Mouse (Mus musculus) thymus, postnatal 14 days (tissue): ENCODE results near the gene Unc93a2.
"Not testable (repeated sequence)": the region's sequence is repeated elsewhere in the genome, so short reads cannot be mapped to it uniquely, and the experiment has no call there.

Experiments used
- DNase-seq: peaks from one replicate; pipeline ENCODE4 v3.0.0; 2021

The Unc93a2 gene

DNA sequence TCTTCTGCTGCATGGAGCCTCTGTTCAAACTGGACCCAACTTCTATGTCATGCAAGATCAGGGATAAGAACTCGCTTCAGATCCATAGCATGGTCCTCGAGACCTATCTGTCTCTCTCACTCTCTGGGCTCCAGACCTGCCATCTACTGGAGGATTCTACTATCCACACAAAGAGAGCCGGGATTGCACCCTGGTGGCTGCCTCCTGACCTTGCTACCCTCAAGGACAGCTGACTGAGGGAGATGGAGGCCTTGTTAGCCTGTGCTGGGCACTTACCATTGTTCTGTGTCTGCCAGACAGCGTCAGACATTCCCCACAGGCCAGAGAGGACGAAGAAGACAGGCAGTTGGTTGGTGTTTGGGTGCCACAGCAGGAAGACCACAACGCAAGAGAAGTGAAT is 15.9 kb downstream of the Unc93a2 start:
- DNase-seq: not testable (repeated sequence)

DNA sequence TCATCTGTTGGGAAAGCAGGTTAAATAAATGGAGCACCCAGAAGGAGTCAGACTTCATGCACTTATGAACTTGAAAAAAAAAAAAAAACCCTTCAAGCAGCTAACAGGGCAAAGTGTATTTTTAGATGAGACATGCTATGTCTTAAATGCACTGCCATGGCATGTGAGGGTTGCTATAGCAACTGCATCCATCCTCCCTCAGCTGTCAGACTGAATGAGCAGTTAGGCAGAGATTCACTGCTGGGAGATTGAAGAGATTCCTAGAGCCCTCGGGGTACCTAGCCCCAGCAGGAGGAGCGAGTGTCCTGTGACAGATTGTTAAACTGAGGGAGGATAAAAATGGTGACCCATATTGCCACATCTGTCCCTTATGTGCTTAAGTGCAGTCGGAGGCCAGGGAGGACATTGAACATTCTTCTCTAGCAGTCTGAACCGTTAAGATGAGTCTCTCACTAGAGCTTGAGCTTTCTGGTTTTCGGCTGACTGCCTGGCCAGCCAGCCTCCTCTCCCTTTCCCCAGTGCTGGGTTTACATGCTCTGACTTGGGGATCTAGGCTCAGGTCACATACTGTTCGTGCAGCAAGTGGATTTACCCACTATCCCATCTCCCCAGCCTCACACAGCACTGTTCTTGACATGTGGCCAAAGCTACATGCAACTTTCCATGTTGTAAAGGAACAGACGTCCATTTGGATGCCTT is 18.4 kb downstream of the Unc93a2 start:
- DNase-seq: not testable (repeated sequence)

DNA sequence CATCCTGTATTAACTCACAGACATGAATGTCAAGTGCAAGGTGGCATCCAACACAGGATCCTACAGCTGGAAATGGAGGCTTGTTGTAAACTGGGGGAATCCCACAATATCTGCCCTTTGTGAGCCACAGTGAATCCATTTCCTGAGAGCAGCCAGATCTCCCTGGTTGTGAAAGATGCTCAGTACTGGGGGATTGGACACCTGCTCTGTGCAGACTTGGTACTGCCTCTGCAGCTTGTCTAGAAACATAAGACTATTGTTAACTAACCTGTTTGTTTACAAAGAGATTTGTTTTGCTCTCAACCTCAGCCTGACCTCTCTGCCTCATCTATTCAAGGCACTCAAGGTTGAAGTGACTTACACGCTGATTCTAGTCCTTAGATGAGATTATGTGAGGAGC is 19.0 kb downstream of the Unc93a2 start:
- DNase-seq: not testable (repeated sequence)

DNA sequence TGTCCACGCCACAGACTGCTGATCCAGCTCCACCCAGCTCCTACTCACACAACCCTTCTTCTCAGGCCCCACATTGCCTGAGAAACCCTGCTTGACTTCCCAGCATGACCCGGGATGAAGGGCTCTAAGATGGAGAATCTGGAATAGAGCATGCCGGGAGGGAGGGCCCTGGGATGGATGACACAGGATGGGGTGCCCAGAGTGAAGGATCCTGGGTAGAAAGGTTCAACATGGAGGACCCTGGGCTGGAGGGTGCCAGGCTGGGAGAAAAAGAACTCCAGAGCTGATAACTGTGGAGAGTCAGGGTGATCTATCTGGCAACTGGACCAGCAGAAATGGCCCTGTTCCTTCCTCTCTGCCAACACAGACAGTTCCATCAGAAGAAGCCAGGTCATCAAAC is 19.6 kb downstream of the Unc93a2 start:
- not testable (repeated sequence) for DNase-seq

DNA sequence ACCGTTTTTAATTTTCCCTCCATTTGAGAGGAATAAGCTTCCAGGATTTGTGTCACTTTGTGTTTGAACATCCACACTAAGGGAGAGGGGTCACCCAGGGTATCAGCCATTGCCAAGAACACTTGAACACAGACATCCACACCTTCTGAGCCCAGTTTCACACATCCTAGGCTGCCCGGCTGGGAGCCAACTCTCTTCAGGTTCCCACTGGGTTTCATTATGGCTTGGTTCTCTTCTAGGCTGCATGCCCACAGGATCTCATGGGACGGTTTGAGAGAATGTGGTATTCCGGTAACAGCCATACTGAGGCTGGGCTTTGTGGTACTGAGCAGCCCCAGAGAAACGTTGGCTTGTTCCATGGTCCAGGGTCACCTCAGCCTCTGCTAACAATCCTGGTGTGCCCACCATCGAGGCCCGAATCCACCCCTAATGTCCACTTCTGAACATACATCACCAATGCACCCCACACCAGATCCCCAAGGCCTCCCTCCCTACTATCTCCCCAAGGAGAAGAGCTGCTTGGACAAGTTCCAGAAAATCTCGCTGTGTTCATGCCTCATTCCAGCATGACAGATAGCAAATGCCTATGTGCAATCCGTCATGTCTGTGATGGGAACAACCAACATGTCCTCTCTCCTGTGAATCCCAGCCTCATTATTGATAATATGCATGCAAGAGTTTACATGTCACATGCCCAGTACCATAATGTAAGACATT is 24.4 kb downstream of the Unc93a2 start:
- DNase-seq: not testable (repeated sequence)

DNA sequence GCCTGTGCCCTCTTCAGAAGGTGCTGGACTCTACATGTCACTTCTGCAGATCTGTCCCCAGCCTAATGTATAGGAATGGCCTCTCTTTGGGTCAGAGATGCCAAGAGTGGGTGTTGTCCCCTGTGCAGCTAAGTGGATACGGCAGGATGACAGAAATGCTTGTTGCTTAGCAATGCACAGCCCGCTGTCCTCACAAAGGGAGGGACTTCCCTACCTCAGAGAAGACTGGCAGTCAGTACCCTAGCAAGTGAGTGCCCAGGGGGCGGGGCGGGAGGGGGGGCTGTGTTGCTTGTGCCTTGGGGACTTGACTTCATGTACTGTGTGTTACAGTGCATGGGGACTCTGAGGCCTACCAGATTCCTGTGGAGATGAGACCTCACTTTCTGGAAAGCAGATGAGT is 25.5 kb downstream of the Unc93a2 start:
- DNase-seq: not testable (repeated sequence)

DNA sequence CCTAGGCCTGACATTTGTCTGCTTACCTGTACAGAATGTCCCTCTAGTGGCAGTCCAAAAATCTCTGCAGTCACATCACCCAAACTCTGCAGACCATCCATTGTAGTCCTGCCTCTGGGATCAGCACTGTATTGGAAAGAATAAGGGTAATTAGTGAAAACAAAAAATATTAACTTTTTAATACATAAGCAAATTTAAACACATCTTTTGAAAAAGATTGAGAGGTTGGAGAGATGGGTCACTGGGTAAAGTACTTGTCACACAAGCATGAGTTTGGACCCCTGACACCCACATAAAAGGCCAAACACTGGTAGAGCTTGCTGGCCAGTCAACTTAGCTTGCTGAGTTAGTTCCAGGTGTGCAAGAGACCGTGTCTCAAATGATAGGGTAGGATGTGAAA is 32.7 kb downstream of the Unc93a2 start, which contains the start of gene Ttll2:
TSS of gene Ttll2 (minus strand) at position 101 of the 400 bp plus-strand sequence.
- not testable (repeated sequence) for DNase-seq

DNA sequence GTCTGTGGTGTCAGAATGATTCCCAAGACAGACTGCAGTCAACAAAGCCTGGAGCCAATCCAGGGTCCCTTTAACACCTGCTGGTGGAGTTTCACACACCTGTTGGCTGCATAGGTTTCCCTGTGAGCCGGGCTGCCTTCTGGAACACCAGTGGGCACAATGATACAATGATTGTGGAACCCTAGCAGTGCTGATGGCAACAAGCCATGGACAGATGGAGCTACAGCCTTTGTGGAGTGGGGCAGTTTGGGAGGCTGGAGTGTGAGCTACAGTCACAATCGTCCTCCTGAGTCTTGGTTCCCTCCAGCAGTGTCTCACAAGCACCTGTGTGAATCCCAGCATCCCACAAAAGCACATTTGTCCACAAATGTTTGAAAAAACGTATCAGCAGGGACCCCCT is 36.5 kb downstream of the Unc93a2 start:
- DNase-seq: not testable (repeated sequence)

DNA sequence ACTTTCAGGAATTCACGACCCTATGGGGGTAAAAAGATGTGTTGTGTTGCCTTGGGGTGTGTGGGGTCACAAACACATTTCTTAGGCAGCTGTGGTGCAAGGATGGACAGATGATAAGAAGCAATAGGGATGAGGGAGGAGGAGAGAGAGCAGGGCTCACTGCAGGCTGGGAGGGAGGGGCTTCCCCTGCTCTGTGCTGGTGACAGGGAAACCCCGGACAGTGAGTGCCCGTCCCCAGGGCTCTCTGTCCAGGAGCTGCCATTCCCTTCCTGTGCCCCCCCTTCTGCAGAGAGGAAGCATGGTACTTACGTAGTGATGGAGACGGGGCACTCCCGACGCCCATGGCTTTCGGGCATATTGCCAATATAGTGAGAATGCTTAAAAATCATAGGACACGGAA is 47.9 kb downstream of the Unc93a2 start:
- not testable (repeated sequence) for DNase-seq

DNA sequence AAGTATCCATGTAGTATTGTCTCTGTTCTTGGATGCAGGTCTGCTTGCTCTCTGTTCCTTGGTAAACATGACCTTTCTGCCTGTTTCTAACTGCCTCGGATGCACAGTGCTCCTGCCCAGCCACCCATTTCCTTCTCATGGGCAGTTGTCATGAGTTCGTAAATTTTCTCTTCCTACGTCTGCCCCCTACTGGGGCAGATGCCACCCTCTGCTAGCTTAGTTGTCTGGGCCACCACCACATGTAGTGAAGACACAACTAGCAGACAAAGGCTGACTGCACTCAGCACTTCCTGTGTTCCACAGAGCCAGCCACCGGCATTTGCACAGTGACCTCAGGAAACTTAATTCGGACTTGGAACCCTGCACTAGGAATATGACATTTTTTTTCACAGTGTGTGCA is 52.5 kb downstream of the Unc93a2 start:
- not testable (repeated sequence) for DNase-seq

DNA sequence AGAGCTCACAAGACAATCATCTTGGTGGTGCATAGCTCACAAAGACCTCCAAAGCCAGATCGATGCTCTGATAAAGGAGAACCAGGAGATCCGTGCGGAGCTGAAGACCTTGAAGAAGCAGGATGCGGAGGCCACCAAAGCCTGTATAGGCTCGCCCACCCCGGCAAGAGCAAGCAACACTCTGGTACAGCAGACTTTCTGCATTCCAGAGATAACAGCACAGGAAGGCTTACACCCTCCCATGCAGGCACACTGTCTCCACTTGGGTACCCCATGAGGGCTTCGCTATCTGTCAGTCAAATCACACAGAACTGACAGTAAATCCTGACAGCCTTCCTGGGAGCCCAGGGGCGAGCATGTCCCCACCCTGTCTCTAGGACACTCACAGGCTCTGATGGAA is 58.8 kb downstream of the Unc93a2 start:
- not testable (repeated sequence) for DNase-seq

DNA sequence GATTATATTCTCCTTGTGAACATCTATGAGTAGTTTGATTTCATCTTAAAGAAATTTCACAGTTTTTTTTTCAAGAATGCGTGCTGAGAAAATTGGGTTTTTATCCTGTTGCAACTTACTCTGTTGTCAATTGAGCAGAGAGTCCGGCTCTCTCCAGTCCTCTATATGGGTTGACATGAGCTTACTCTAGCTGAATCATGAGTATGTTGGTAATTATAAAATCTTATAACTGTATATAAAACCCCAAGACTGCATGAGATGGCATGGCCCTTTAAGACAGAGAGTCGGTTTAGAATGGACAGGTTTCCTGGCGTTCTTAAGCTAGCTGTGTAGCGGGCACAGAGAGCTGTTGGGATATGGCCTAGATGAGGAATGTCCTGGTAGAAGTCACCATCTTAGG is 60.9 kb downstream of the Unc93a2 start, which contains the start of gene Tcp10a:
TSS of gene Tcp10a (plus strand) at position 301 of the 400 bp plus-strand sequence.
- not testable (repeated sequence) for DNase-seq

DNA sequence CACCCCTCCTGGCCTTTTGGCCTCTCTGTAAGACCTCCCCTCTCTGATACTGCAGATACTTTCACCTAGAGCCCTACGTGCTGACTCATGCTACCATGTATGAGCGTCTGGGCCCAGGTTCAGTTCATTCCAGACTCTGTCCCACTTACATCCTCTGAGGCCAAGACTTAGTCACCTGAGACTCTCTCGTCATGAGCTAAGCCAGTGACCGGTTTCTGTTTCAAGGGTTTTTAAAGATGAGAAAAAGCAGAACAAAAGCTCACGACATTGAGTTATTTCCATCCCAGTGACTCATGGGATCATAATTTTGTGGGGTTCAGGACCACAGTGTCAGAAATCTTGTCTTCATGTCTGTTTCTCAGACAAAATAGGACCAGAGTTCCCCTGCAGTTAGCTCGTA is 65.5 kb downstream of the Unc93a2 start:
- DNase-seq: not testable (repeated sequence)

DNA sequence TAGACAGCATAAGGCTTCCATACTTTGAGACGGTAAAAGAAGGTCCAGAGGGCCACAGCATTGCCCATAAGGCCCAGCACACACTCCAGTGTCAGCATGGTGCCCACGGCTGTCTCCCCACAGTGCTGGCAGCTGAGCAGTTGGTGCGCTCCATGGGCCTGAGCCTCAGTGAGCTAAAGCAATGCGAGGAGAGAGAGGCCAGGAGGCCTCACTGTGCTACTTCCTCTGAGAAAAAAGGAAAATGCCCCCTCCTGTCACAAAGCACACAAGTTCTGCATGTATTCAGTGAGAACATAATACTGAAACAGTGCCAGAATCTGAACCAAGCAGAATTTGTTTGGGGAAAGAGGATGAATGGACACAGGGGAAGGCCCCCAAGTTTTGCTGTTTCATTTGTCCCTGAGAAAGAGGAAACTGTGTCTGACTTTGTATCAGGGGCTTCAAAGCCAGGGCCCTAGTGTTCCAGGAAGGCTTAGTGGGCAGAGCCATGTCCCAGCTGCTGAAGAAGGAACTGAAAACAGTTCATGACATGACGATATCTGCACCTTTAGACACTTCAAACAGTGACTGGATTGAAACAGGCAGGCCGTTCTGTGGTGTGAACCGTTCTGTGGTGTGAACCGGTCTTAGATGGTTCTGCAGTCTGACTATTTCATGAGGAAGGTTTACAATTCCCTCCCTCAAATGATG is 69.4 kb downstream of the Unc93a2 start:
- DNase-seq: not testable (repeated sequence)
